Mouse (Mus musculus): Measurements from ENCODE around the gene Anks1. TPM values are rescaled to one million over a fixed set of nuclear protein-coding genes. Genes with fewer than 3 reads are reported as not detected.

The Anks1 gene
- polyA plus RNA-seq, 1 experiment: 74.2 TPM

- WGBS: 52% methylated on average over 6 of the region's 6 CpGs
Observed at GRCm38 (mm10) chr17:28063163-28063562, 154.1 kb downstream of the Anks1 start.

GRCm38 (mm10) chr17:28067303-28067702, 158.2 kb downstream of the Anks1 start:
- no peak overlapping the region for H3K4me3 ChIP-seq (replicated peaks; ENCODE audit: insufficient read depth, low read depth, low read length)
- DNase-seq: no peak
- H3K4me1 ChIP-seq (ENCODE audit: control insufficient read depth, insufficient read depth, low read length): peaks cover 10% of the 10 kb centered on the region
- 57% methylated on average over 4 of the region's 4 CpGs for WGBS
- no peak overlapping the region for H3K27ac ChIP-seq (ENCODE audit: insufficient read depth, low read length)
- TF ChIP-seq POLR2A (IDR thresholded peaks at IDR 0.05; ENCODE audit: borderline replicate concordance, insufficient read depth, low read length) (no peak), CTCF (IDR thresholded peaks at IDR 0.05; ENCODE audit: borderline replicate concordance, insufficient read depth, low read depth, low read length) (no peak)
- no peaks in the 10 kb centered on the region for H3K27me3 ChIP-seq (ENCODE audit: control insufficient read depth, insufficient read depth, low read length)

More at GRCm38 (mm10) chr17:28063163-28063562, 154.1 kb downstream of the Anks1 start:
- no peak for TF ChIP-seq POLR2A (IDR thresholded peaks at IDR 0.05; ENCODE audit: borderline replicate concordance, insufficient read depth, low read length)
- no peak for TF ChIP-seq CTCF (IDR thresholded peaks at IDR 0.05; ENCODE audit: borderline replicate concordance, insufficient read depth, low read depth, low read length)
- Histone ChIP-seq H3K4me1 (ENCODE audit: control insufficient read depth, insufficient read depth, low read length) (peaks cover 17% of the 10 kb centered on the region), H3K27me3 (ENCODE audit: control insufficient read depth, insufficient read depth, low read length) (no peaks in the 10 kb centered on the region), H3K27ac (ENCODE audit: insufficient read depth, low read length) (no peak overlapping the region), H3K4me3 (replicated peaks; ENCODE audit: insufficient read depth, low read depth, low read length) (no peak overlapping the region)
- no peak for DNase-seq

- 36% methylated on average over 12 of the region's 12 CpGs for WGBS
- TF ChIP-seq POLR2A (IDR thresholded peaks at IDR 0.05; ENCODE audit: borderline replicate concordance, insufficient read depth, low read length) (no peak), CTCF (IDR thresholded peaks at IDR 0.05; ENCODE audit: borderline replicate concordance, insufficient read depth, low read depth, low read length) (no peak)
- no peaks in the 10 kb centered on the region for H3K27me3 ChIP-seq (ENCODE audit: control insufficient read depth, insufficient read depth, low read length)
- H3K4me3 ChIP-seq (replicated peaks; ENCODE audit: insufficient read depth, low read depth, low read length): no peak overlapping the region
- H3K27ac ChIP-seq (ENCODE audit: insufficient read depth, low read length): no peak overlapping the region
- DNase-seq: no peak
- no peaks in the 10 kb centered on the region for H3K4me1 ChIP-seq (ENCODE audit: control insufficient read depth, insufficient read depth, low read length)
Observed at GRCm38 (mm10) chr17:28069446-28069845, 160.3 kb downstream of the Anks1 start.

- no peak overlapping the region for H3K4me3 ChIP-seq (replicated peaks; ENCODE audit: insufficient read depth, low read depth, low read length)
- TF ChIP-seq POLR2A (IDR thresholded peaks at IDR 0.05; ENCODE audit: borderline replicate concordance, insufficient read depth, low read length): no peak
- no peak for TF ChIP-seq CTCF (IDR thresholded peaks at IDR 0.05; ENCODE audit: borderline replicate concordance, insufficient read depth, low read depth, low read length)
- H3K27me3 ChIP-seq (ENCODE audit: control insufficient read depth, insufficient read depth, low read length): no peaks in the 10 kb centered on the region
- no peaks in the 10 kb centered on the region for H3K4me1 ChIP-seq (ENCODE audit: control insufficient read depth, insufficient read depth, low read length)
- 62% methylated on average over 13 of the region's 13 CpGs for WGBS
- no peak overlapping the region for H3K27ac ChIP-seq (ENCODE audit: insufficient read depth, low read length)
- no peak for DNase-seq
Observed at GRCm38 (mm10) chr17:28070256-28070655, 161.2 kb downstream of the Anks1 start.

- Histone ChIP-seq H3K4me3 (replicated peaks; ENCODE audit: insufficient read depth, low read depth, low read length) (no peak overlapping the region), H3K27ac (ENCODE audit: insufficient read depth, low read length) (no peak overlapping the region), H3K27me3 (ENCODE audit: control insufficient read depth, insufficient read depth, low read length) (no peaks in the 10 kb centered on the region), H3K4me1 (ENCODE audit: control insufficient read depth, insufficient read depth, low read length) (no peaks in the 10 kb centered on the region)
- no peak for DNase-seq
- TF ChIP-seq POLR2A (IDR thresholded peaks at IDR 0.05; ENCODE audit: borderline replicate concordance, insufficient read depth, low read length) (no peak), CTCF (IDR thresholded peaks at IDR 0.05; ENCODE audit: borderline replicate concordance, insufficient read depth, low read depth, low read length) (no peak)
- WGBS: 35% methylated on average over 2 of the region's 2 CpGs
Observed at GRCm38 (mm10) chr17:28072730-28073129, 163.6 kb downstream of the Anks1 start.

GRCm38 (mm10) chr17:28074486-28074885, 165.4 kb downstream of the Anks1 start:
- 80% methylated on average over 7 of the region's 7 CpGs for WGBS
- TF ChIP-seq CTCF (IDR thresholded peaks at IDR 0.05; ENCODE audit: borderline replicate concordance, insufficient read depth, low read depth, low read length) (no peak), POLR2A (IDR thresholded peaks at IDR 0.05; ENCODE audit: borderline replicate concordance, insufficient read depth, low read length) (no peak)
- no peak overlapping the region for H3K27ac ChIP-seq (ENCODE audit: insufficient read depth, low read length)
- no peaks in the 10 kb centered on the region for H3K27me3 ChIP-seq (ENCODE audit: control insufficient read depth, insufficient read depth, low read length)
- no peak for DNase-seq
- no peak overlapping the region for H3K4me3 ChIP-seq (replicated peaks; ENCODE audit: insufficient read depth, low read depth, low read length)
- H3K4me1 ChIP-seq (ENCODE audit: control insufficient read depth, insufficient read depth, low read length): no peaks in the 10 kb centered on the region

GRCm38 (mm10) chr17:28078028-28078427, 168.9 kb downstream of the Anks1 start:
- H3K4me3 ChIP-seq (replicated peaks; ENCODE audit: insufficient read depth, low read depth, low read length): no peak overlapping the region
- H3K27me3 ChIP-seq (ENCODE audit: control insufficient read depth, insufficient read depth, low read length): peaks cover 1% of the 10 kb centered on the region; the same call in 1 of the 2 replicates
- H3K27ac ChIP-seq (ENCODE audit: insufficient read depth, low read length): no peak overlapping the region
- DNase-seq: no peak
- no peaks in the 10 kb centered on the region for H3K4me1 ChIP-seq (ENCODE audit: control insufficient read depth, insufficient read depth, low read length)
- TF ChIP-seq POLR2A (IDR thresholded peaks at IDR 0.05; ENCODE audit: borderline replicate concordance, insufficient read depth, low read length) (no peak), CTCF (IDR thresholded peaks at IDR 0.05; ENCODE audit: borderline replicate concordance, insufficient read depth, low read depth, low read length) (no peak)
- 85% methylated on average over 9 of the region's 9 CpGs for WGBS

GRCm38 (mm10) chr17:28079618-28080017, 170.5 kb downstream of the Anks1 start:
- Histone ChIP-seq H3K27ac (ENCODE audit: insufficient read depth, low read length) (no peak overlapping the region), H3K4me1 (ENCODE audit: control insufficient read depth, insufficient read depth, low read length) (no peaks in the 10 kb centered on the region), H3K4me3 (replicated peaks; ENCODE audit: insufficient read depth, low read depth, low read length) (peak overlapping the region; percentile 54), H3K27me3 (ENCODE audit: control insufficient read depth, insufficient read depth, low read length) (peaks cover 1% of the 10 kb centered on the region; the same call in 1 of the 2 replicates)
- 2% methylated on average over 25 of the region's 25 CpGs for WGBS
- DNase-seq: peak; percentile 78 to 84
- no peak for TF ChIP-seq POLR2A (IDR thresholded peaks at IDR 0.05; ENCODE audit: borderline replicate concordance, insufficient read depth, low read length)
- TF ChIP-seq CTCF (IDR thresholded peaks at IDR 0.05; ENCODE audit: borderline replicate concordance, insufficient read depth, low read depth, low read length): peak; percentile 91
